Mouse (Mus musculus): Measurements from ENCODE around the gene Dcaf11.
A peak's percentile ranks its signal among the peaks of the same experiment; 100 is the strongest.

Gene Dcaf11

DNA sequence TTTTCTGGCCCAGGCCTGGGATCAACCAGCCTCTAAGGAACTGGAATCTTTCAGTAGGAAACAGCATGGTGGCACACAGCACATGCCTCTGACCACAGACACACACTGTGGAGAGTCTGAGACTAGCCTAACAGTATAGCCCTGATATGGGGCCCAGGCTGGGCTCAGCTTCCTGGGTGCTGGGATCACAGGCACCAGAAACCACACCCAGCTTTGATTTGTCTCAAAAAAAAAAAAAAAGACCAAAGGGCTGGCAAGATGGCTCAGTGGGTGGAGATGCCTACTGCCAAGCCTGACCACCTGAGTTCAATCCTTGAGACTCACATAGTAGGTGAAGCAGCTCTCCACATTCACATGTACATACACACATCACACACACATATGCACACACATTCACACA, 5.2 kb upstream of the Dcaf11 start:
- DNase-seq (ENCODE audit: extremely low read depth, insufficient read length, low spot score), result no peak

DNA sequence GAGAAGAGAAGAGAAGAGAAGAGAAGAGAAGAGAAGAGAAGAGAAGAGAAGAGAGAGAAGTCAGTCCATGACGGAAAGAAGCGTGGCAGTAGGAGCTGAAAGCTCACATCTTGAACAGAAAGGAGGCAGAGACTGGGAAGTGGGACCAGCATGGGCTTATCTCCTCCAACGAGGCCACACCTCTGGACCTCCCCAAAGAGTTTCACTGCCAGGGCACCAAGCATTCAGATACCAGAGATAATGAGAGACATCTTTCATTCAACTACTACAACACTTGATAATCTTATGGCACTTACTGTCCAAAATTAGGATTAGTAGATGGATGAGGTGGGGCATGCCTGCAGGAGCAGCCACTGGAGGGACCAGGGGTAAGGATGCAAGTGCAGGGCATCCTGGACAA, 4.0 kb upstream of the Dcaf11 start:
- DNase-seq (ENCODE audit: extremely low read depth, insufficient read length, low spot score), result no peak

GRCm38 (mm10) chr14:55557003-55557402, 2.8 kb upstream of the Dcaf11 start:
- DNase-seq (ENCODE audit: extremely low read depth, insufficient read length, low spot score), result peak; percentile 41

GRCm38 (mm10) chr14:55557587-55557986, 2.2 kb upstream of the Dcaf11 start:
- DNase-seq (ENCODE audit: extremely low read depth, insufficient read length, low spot score), result no peak

DNA sequence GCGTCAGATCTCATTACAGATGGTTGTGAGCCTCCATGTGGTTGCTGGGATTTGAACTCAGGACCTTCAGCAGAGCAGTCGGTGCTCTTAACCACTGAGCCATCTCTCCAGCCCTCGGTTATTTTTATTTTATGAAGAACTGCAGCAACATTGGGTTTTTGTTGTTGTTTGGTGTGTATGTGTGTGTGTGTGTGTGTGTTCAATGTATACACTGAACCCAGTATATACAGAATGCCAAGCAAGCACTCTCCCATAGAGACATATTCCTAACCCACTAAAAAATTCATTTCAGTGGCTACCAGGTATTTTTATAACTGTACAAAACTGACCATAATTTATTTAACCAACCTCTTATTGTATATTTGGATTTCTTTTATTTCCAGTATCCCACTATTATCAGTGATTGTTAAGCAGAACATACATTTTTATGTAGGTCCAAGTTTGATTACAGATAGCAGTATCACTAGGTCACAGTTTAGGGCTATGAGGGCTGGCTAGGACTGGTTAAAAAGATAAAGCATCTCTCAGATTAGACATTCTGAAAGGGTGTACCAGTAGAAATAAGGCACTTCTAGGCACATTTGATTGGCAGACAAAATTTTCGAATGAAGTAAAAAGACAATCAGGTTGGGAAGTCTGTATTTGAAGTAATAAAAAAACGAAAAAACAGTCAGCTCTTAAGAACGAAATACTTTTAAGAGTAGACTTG, 912 bp upstream of the Dcaf11 start:
- no peak for DNase-seq (ENCODE audit: extremely low read depth, insufficient read length, low spot score)

DNA sequence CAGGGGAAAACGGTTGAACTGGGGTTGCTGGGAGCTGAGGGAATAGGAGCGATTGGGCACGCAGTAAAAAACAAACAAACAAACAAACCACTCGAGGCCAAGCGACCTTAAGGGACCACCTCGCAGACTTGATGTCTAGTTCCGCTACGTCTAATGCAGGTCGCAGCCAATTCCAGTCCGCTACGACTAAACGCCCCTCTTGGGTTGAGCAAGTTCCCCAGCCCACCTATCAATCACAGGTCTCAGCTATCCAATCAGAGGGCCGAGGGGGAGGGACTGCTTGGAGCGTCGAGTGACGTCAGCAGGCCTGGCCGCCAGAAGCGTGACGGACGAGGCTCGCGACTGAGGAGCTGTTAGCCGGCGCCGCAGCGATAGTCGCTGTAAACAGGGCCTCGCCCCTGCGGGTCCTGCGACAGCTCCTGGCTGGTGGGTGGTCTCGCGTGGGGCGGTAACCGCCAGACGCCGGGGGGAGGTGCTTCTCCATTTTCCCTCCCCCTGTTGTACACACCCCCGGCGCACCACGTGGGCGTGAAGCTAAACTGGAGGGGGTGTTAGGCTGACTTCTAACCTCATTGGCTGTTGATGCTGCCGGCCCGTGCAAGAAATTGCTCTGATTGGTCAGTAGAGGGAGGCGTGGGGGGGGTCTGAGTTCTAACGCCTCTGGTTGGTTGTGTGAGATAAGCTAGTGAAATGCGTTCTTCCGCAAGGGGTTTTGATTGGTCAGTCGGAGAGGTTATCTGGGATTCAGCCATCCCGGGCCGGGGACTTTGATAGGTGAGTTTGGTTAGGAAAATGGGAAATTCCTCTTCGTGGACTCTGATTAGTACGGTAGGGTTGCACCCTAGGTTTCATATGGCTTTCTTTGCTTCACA, 632 bp downstream of the Dcaf11 start, which contains the start of gene A730061H03Rik:
Gene A730061H03Rik, minus strand, starts transcription at position 205 of the 872 bp plus-strand sequence.
- DNase-seq (ENCODE audit: extremely low read depth, insufficient read length, low spot score), result peak; percentile 96

DNA sequence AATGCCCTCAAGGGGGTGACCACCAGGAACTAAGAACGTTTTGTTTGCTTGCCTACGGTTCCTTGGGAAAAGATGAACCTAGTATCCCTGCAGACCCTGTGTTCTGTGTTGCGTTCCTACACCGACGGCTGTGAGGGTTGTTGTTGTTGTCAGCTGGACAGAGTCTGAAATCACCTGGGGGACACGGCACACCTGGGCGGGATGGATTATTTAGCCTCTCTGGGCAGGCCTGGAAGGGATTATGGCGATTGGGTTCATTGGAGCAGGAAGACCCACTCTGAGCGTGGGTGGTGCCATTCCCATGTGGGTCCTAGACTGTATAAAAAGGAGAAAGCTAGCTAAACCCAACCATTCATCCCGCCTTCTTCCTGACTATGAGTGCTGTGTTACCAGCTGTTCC, 2.1 kb downstream of the Dcaf11 start:
- DNase-seq (ENCODE audit: extremely low read depth, insufficient read length, low spot score), result no peak

- no peak for DNase-seq (ENCODE audit: extremely low read depth, insufficient read length, low spot score)
Measured at GRCm38 (mm10) chr14:55563249-55563648, 3.4 kb downstream of the Dcaf11 start.

DNA sequence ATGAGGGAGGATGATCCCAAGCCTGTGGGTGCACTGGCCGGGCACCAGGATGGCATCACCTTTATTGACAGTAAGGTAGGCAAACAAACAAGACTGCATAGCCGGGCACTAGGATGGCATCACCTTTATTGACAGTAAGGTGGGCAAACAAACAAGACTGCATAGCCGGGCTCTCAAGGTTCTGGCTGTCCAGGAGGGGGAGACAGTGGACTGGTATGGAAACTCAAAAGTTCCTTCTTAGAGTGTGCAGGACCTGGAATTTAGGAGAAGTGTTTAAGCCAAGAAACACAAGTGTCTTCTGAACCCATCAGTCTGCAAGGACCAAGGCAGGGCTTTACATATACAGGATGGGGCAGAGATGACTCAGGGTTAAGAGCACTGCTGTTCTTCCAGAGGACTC, 5.9 kb downstream of the Dcaf11 start:
- DNase-seq (ENCODE audit: extremely low read depth, insufficient read length, low spot score), result no peak

DNA sequence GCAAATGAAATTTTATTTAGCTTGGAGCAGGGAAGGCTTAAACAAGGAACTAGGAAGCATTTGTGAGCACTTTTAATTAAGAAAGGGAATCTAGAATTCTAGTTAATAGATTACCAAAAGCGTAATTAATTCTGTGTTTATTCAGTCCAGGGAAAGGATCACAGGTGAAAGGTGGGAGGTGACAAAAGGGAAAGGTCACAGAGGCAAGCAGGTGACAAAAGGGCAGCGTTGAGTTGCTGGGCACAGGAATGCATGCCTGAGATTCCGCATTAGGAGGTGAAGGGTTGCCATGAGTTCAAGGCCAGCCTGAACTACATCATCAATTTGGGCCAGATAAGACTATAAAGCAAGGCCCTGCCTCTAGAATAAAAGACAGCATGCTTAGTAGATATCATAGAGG, 7.7 kb downstream of the Dcaf11 start:
- DNase-seq (ENCODE audit: extremely low read depth, insufficient read length, low spot score), result no peak

DNA sequence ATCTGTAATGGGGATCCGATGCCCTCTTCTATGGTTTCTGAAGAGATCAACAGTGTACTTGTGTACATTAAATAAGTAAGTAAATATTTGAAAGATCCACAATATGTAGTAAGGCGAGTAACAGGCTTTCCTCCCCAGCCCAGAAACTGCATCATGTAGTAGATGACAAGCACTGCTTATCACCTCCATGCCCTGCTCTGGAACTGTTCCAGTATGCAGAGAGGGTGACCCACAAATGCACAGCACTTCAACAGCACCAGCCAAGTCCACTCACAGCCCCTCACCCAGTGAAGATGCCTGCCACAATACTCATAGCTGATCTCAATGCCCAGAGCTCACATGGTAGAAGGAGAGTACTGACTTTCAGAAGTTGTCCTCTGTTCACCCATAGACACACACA, 10.8 kb downstream of the Dcaf11 start:
- DNase-seq (ENCODE audit: extremely low read depth, insufficient read length, low spot score), result no peak

DNA sequence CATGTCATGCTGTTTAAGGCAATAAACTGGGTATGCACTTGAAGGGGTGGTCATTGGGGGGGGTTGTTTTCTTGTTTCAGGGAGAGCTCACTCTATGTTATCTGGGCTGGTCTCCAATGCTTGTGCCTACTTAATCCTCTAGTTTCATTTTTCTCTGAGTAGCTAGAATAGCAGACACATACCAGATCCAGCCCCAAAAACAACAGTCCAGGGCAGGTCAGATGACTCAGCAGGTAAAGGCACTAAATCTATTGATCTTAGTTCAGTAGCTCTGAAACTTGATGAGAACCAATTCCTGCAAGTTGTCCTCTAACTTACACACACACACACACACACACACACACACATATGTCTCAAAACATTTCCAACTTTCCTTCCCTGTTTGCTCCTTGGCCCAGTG, 12.0 kb downstream of the Dcaf11 start:
- DNase-seq (ENCODE audit: extremely low read depth, insufficient read length, low spot score), result no peak

DNA sequence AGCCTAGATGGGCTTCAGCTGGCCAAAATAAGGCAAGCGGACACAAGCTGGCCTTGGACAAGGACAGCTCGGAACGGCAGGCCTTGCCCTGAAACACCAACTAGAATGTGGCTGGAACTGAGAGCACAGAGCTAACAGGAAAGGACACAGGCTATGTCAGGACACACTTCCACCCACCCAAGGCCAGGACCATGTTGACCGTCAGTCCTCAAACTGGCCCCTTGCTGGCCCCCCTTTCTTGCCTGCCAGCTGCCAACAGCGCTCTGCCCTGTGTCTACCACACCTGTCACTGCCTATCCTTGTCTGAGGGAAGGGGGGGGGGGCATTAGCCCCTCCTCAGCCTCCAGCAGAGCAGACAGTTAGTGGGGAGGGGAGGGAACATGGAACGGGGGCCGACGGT, 15.5 kb downstream of the Dcaf11 start, which contains the start of gene Fitm1:
Gene Fitm1, plus strand, starts transcription at position 316 of the 400 bp plus-strand sequence.
- no peak for DNase-seq (ENCODE audit: extremely low read depth, insufficient read length, low spot score)

GRCm38 (mm10) chr14:55575711-55576110, 15.9 kb downstream of the Dcaf11 start:
- DNase-seq (ENCODE audit: extremely low read depth, insufficient read length, low spot score), result no peak

DNA sequence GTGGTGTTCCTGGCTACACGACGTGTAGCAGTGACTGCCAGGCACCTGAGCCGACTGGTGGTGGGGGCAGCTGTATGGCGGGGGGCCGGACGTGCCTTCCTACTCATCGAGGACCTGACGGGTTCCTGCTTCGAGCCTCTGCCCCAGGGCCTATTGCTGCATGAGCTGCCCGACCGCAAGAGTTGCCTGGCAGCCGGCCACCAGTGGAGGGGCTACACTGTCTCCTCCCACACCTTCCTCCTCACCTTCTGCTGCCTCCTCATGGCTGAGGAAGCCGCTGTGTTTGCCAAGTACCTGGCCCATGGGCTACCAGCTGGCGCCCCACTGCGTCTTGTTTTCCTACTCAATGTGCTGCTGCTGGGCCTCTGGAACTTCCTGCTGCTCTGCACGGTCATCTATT, 16.6 kb downstream of the Dcaf11 start:
- DNase-seq (ENCODE audit: extremely low read depth, insufficient read length, low spot score), result no peak

DNA sequence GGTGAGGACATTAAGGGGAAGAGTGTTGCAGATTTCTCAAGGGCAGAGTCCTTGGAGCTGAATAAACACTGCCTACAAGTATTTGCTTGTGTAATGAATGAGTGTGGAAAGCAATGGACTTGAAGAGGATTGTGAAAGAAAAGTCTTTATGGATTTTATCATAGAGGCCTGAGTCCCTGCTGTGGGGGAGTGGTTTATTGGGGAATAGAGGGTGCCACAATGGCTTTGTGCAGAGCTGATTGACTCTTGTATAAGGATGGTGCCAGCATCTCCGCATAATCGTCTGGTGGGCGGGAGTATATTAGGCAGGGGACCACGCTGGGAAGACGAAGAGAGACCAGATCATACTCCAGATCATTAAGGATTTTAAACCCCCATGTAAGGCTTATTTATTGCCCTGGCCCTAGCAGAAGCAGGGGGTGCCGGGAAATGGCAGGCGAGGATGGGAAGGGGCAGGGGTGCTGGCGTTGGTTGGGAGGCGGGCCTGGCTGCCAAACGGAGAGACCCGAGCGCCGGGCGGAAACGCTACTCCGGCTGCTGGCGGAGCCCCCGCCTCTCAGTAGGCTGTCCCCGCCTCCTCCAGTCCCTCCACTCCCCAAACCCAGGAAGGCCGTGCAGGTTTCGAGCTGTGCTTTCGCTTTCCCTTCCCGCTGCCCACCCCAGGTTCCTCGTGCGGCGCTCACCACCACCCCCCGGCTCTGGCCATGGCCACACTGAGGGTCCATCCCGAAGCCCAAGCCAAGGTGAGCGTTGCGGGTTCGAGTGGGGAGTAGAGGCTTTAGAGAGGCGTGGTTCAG, 18.3 kb downstream of the Dcaf11 start, which contains the start of gene Psme1:
Gene Psme1, plus strand, starts transcription at position 253 of the 797 bp plus-strand sequence.
- peak; percentile 83 for DNase-seq (ENCODE audit: extremely low read depth, insufficient read length, low spot score)

DNA sequence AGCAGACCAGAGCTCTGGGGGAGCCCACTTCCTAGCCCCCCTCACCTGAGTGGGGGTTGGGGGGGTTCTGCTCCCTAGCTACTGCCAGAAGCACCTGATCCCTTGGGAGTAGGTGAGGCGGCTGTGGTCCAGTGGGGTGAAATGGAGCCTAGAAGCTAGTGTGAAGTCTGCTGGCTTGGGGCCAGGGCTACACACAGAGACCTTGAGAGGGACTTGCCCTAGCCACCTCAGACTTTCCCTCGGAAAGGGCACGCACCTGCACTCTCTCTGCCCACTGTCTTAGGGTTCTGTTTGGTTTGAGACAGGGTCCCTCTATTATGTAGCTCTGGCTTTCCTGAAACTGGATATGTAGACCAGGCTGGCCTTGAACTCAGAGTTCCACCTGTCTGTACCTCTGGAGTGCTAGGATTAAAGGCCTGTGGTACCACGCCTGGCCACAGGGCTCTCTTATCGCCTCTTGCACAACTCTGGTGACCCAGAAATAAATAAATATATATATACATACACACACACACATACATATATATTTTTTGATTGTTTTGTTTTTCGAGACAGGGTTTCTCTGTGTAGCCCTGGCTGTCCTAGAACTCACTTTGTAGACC, 19.0 kb downstream of the Dcaf11 start:
- no peak for DNase-seq (ENCODE audit: extremely low read depth, insufficient read length, low spot score)

GRCm38 (mm10) chr14:55579511-55580496, 20.0 kb downstream of the Dcaf11 start:
- no peak for DNase-seq (ENCODE audit: extremely low read depth, insufficient read length, low spot score)

DNA sequence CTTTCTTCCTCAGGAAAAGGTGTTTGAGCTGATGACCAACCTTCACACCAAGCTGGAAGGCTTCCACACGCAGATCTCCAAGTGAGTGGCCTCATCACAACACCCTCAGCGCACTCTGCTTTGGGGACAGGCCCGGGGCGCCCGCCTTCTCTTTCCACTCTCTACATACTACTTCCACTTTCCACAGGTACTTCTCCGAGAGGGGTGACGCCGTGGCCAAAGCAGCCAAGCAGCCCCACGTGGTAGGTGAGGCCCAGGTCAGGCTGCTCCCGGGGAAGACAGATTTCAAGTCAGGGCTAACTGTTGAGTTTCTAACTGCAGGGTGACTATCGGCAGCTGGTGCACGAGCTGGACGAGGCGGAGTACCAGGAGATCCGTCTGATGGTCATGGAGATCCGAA, 20.9 kb downstream of the Dcaf11 start:
- DNase-seq (ENCODE audit: extremely low read depth, insufficient read length, low spot score), result no peak
